Mouse (Mus musculus) mouse trophoblast stem cell (cell line): ENCODE data around the gene Plxnc1.

Source experiments
- in situ Hi-C, 2 experiments: fragments of 300-500 bp; cut with MseI, MboI; formaldehyde crosslinking; loops; 2 replicates in 1 of 2; 3 replicates in 1 of 2; pipeline ENCODE4 v1.15.1; 2025

Gene Plxnc1

DNA sequence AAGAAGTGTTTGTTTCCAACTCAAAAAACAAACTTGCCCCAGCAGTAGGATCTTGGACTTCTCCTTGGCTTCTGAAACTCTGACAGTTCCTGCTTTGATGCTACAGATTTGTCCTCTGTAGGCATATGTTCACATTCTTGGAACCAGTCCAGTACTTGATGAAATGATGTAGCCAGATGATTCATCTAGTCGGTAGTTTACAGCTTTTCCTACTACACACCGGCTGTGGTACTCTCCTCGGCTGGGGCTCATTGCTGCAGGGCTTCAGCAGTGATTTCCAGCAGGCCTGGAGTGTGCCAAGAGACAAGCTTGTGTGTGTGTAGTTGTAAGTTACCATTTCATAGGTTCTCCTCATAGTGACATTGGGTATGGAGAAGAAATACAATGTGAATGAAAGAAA lies 173.1 kb downstream of the Plxnc1 start:
- in situ Hi-C loops: no loop called here

DNA sequence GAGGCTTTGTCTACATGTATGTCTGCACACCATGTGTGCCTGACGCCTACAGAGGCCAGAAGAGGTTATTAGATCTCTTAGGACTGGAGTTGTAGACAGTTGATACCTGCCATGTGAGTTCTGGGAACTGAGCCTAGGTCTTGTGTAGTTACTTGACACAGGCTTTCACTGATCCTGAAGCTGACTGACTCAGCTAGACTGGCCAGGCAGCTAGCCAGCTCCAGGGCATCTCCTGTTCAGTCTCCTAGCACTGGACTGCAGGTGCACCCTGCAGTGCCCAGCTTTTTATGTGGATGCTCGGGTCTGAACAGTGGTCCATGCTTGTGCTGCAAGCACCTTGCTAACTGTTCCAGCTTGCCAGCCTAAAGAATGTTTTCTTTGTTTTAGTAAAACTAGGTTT lies 197.6 kb downstream of the Plxnc1 start:
- in situ Hi-C loops: no loop called here

DNA sequence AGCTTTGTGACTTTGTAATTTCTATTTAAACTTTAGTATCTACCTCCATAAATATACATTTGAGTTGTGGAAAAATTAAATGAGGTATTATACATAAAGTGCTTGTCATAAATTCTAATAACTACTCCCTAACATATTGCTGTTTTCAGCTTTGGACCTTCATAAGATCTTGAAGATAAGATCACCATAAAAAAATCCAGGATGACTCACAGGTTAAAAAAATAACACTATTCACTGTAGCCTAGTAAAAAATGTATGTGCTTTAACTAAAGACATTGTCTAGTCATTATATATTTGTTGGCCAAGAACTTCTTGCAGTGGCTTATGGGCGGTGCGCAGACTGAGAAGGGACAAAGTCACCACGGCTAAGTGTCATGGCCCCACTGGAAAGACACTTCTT lies 203.2 kb downstream of the Plxnc1 start:
- in situ Hi-C loops: no loop called here
